Mouse (Mus musculus) cerebellum, adult 2 months (tissue): Measurements from ENCODE around the gene Clmn.

Experiments
- CTCF ChIP-seq: fragments of 200-500 bp; IDR thresholded peaks from 2 replicates; pipeline ENCODE4 v1.5.1; 2011; ENCODE audit warnings: low read depth, mild to moderate bottlenecking, control low read depth, low read length, moderate library complexity, borderline replicate concordance; ENCODE audit not compliant: insufficient read depth
- POLR2A ChIP-seq: fragments of 200-500 bp; IDR thresholded peaks from 2 replicates; pipeline ENCODE4 v1.6.1; 2011; ENCODE audit warnings: low read length, control low read depth, borderline replicate concordance; ENCODE audit not compliant: insufficient read depth

DNA sequence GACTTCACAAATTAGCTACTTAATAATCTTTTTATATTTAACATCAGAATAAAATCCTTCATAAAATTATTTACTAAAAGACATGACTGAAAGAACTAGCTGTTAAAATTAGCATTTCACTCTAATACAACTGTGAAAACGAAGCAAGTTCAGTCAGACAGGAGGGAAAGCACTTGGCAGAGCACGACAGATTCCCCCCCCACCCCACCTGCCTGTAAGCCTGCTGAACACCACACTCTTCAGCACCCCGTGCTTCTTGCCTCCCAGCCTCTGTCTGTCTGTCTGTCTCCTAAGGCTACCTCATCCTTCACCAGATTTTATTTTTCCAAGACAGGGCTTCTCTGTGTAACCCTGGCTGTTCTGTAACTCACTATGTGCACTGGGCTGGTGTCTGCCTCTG lies 125.9 kb downstream of the Clmn start:
- no peak for TF ChIP-seq POLR2A
- TF ChIP-seq CTCF = no peak
